Mouse (Mus musculus) kidney, adult 2 months (tissue): ENCODE measurements around the gene H2afy. TPM values are rescaled to one million over a fixed set of nuclear protein-coding genes. Genes with fewer than 3 reads are reported as not detected.

ENCODE experiments used
- DNase-seq: peaks from one replicate; pipeline ENCODE4 v3.0.0; 2021
- H3K27ac ChIP-seq: fragments of 200-500 bp; 2 replicates; pipeline ENCODE4 v1.5.1; 2012; ENCODE audit warnings: low read depth, low read length, control low read depth, inconsistent platforms; ENCODE audit not compliant: insufficient read depth
- H3K27me3 ChIP-seq: fragments of 200-500 bp; replicated peaks from 2 replicates; pipeline ENCODE4 v1.6.1; 2012; ENCODE audit warnings: mild to moderate bottlenecking, moderate library complexity, low read length, inconsistent platforms; ENCODE audit not compliant: control insufficient read depth, insufficient read depth
- H3K36me3 ChIP-seq: fragments of 200-500 bp; 2 replicates; pipeline ENCODE4 v1.6.1; 2012; ENCODE audit warnings: mild to moderate bottlenecking, moderate library complexity, low read length, inconsistent platforms; ENCODE audit not compliant: control insufficient read depth, insufficient read depth
- H3K4me1 ChIP-seq: fragments of 200-500 bp; 2 replicates; pipeline ENCODE4 v1.6.1; 2011; ENCODE audit warnings: low read length; ENCODE audit not compliant: control insufficient read depth, insufficient read depth
- H3K4me3 ChIP-seq: fragments of 200-500 bp; 2 replicates; pipeline ENCODE4 v1.5.1; 2011; ENCODE audit warnings: mild to moderate bottlenecking, low read depth, low read length, control low read depth; ENCODE audit not compliant: insufficient read depth
- CTCF ChIP-seq: fragments of 200-500 bp; conservative IDR thresholded peaks from 2 replicates; pipeline ENCODE4 v1.5.1; 2011; ENCODE audit warnings: low read depth, mild to moderate bottlenecking, control low read depth, low read length, moderate library complexity, mixed read lengths; ENCODE audit not compliant: insufficient read depth, insufficient read length
- POLR2A ChIP-seq: fragments of 200-500 bp; IDR thresholded peaks from one replicate; pipeline ENCODE4 v1.6.1; 2011; ENCODE audit warnings: low read depth, low read length, control low read depth
- WGBS: fragments of 180-500 bp; shearing (Covaris S2); methylation state at CpG from one replicate; pipeline ENCODE4 v1.1.7; 2018; 5-methylcytosine and 5-hydroxymethylcytosine counted together
- polyA plus RNA-seq: library from polyadenylated mRNA; depleted of rRNA; stranded (reverse); fragments of >200 nt; gene quantifications from 2 replicates; pipeline ENCODE4 v1.2.3, GENCODE M21; 2012

The H2afy gene
- polyA plus RNA-seq, 1 experiment = 89.3 TPM

- whole genome bisulfite sequencing = 55% methylated on average over 3 of the region's 3 CpGs
- H3K4me3 ChIP-seq = no peak overlapping the region
- no peaks in the 10 kb centered on the region for H3K36me3 ChIP-seq
- H3K27me3 ChIP-seq = no peaks in the 10 kb centered on the region
- no peaks in the 10 kb centered on the region for H3K4me1 ChIP-seq
- H3K27ac ChIP-seq = no peak overlapping the region
- no peak for TF ChIP-seq POLR2A
- peak; percentile 42 for TF ChIP-seq CTCF
- peak; percentile 24 for DNase-seq
These were observed 9.4 kb upstream of the H2afy start for GRCm38 (mm10) chr13:56145523-56145922.

GRCm38 (mm10) chr13:56144021-56144420 lies 7.9 kb upstream of the H2afy start:
- DNase-seq = peak; percentile 73
- H3K27me3 ChIP-seq = no peaks in the 10 kb centered on the region
- WGBS = 59% methylated on average over 2 of the region's 2 CpGs

GRCm38 (mm10) chr13:56143151-56143513 lies 7.0 kb upstream of the H2afy start:
- Histone ChIP-seq H3K27me3 (no peaks in the 10 kb centered on the region), H3K4me3 (no peak overlapping the region), H3K36me3 (no peaks in the 10 kb centered on the region), H3K4me1 (no peaks in the 10 kb centered on the region), H3K27ac (no peak overlapping the region)
- WGBS = 63% methylated on average over 7 of the region's 7 CpGs
- TF ChIP-seq CTCF (no peak), POLR2A (no peak)
- DNase-seq = no peak

More at GRCm38 (mm10) chr13:56144021-56144420, 7.9 kb upstream of the H2afy start:
- Histone ChIP-seq H3K4me1 (no peaks in the 10 kb centered on the region), H3K27ac (peak overlapping the region; percentile 80), H3K36me3 (no peaks in the 10 kb centered on the region), H3K4me3 (no peak overlapping the region)
- TF ChIP-seq POLR2A = no peak
- TF ChIP-seq CTCF = no peak

- TF ChIP-seq CTCF (no peak), POLR2A (no peak)
- Histone ChIP-seq H3K27me3 (no peaks in the 10 kb centered on the region), H3K4me3 (no peak overlapping the region), H3K27ac (no peak overlapping the region), H3K4me1 (no peaks in the 10 kb centered on the region), H3K36me3 (no peaks in the 10 kb centered on the region)
- no peak for DNase-seq
- whole genome bisulfite sequencing = 62% methylated on average over 10 of the region's 11 CpGs
These were observed 6.4 kb upstream of the H2afy start for GRCm38 (mm10) chr13:56142382-56143150.

GRCm38 (mm10) chr13:56139167-56139751 lies 3.1 kb upstream of the H2afy start:
- no peak overlapping the region for H3K4me3 ChIP-seq
- DNase-seq = no peak
- H3K27me3 ChIP-seq = no peaks in the 10 kb centered on the region
- H3K27ac ChIP-seq = no peak overlapping the region
- peaks cover 3% of the 10 kb centered on the region; the same call in 1 of the 2 replicates for H3K4me1 ChIP-seq
- no peaks in the 10 kb centered on the region for H3K36me3 ChIP-seq
- TF ChIP-seq CTCF (no peak), POLR2A (no peak)
- WGBS = 71% methylated on average over 6 of the region's 6 CpGs

- WGBS = 1% methylated on average over 85 of the region's 89 CpGs
- peak; percentile 95 for DNase-seq
- Histone ChIP-seq H3K4me1 (peaks cover 3% of the 10 kb centered on the region; the same call in 1 of the 2 replicates), H3K36me3 (no peaks in the 10 kb centered on the region), H3K27ac (peak overlapping the region; percentile 54), H3K27me3 (no peaks in the 10 kb centered on the region), H3K4me3 (peak overlapping the region; percentile 87)
- no peak for TF ChIP-seq CTCF
- peak; percentile 38 for TF ChIP-seq POLR2A
These were observed 719 bp downstream of the H2afy start for GRCm38 (mm10) chr13:56135231-56136052.
